Mouse (Mus musculus): ENCODE measurements at regions not wholly inside any gene's neighbourhood (a gene's known extent, or its start where the extent isn't known, plus 50 kb on each side); places are given as distances from the start of the nearest gene placed in this dataset.

GRCm38 (mm10) chr3:73435241-73435640 is 273.0 kb downstream of the Bche start:
- Histone ChIP-seq H3K9me3 (no peaks in the 10 kb centered on the region), H3K4me3 (no peak overlapping the region), H3K27ac (no peak overlapping the region), H3K4me1 (no peaks in the 10 kb centered on the region), H3K36me3 (no peaks in the 10 kb centered on the region), H3K27me3 (ENCODE audit: insufficient read depth, poor library complexity, severe bottlenecking) (no peaks in the 10 kb centered on the region)
- 14% methylated on average over 2 of the region's 2 CpGs for WGBS
- DNase-seq (ENCODE audit: low spot score), result no peak

GRCm38 (mm10) chr3:73434331-73434730 is 273.9 kb downstream of the Bche start:
- Histone ChIP-seq H3K4me3 (no peak overlapping the region), H3K27ac (no peak overlapping the region), H3K4me1 (no peaks in the 10 kb centered on the region), H3K36me3 (no peaks in the 10 kb centered on the region), H3K27me3 (ENCODE audit: insufficient read depth, poor library complexity, severe bottlenecking) (no peaks in the 10 kb centered on the region), H3K9me3 (no peaks in the 10 kb centered on the region)
- DNase-seq (ENCODE audit: low spot score), result no peak
- 50% methylated on average over 1 of the region's 1 CpGs for WGBS

- H3K4me3 ChIP-seq, result no peak overlapping the region
- H3K4me1 ChIP-seq, result no peaks in the 10 kb centered on the region
- H3K36me3 ChIP-seq, result no peaks in the 10 kb centered on the region
- no peaks in the 10 kb centered on the region for H3K9me3 ChIP-seq
- H3K27ac ChIP-seq, result no peak overlapping the region
- H3K27me3 ChIP-seq (ENCODE audit: insufficient read depth, poor library complexity, severe bottlenecking), result no peaks in the 10 kb centered on the region
- 85% methylated on average over 4 of the region's 4 CpGs for WGBS
- DNase-seq (ENCODE audit: low spot score), result no peak
These were observed 298.2 kb downstream of the Bche start for GRCm38 (mm10) chr3:73409929-73410522.

GRCm38 (mm10) chr3:73401395-73401794 is 306.8 kb downstream of the Bche start:
- no peaks in the 10 kb centered on the region for H3K4me1 ChIP-seq
- no peak overlapping the region for H3K27ac ChIP-seq
- no peak for DNase-seq (ENCODE audit: low spot score)
- H3K27me3 ChIP-seq (ENCODE audit: insufficient read depth, poor library complexity, severe bottlenecking), result no peaks in the 10 kb centered on the region
- H3K4me3 ChIP-seq, result no peak overlapping the region
- WGBS, result 70% methylated on average over 4 of the region's 4 CpGs
- no peaks in the 10 kb centered on the region for H3K36me3 ChIP-seq
- H3K9me3 ChIP-seq, result no peaks in the 10 kb centered on the region

- no peak overlapping the region for H3K27ac ChIP-seq
- no peaks in the 10 kb centered on the region for H3K36me3 ChIP-seq
- peak; percentile 77 for DNase-seq (ENCODE audit: low spot score)
- no peaks in the 10 kb centered on the region for H3K27me3 ChIP-seq (ENCODE audit: insufficient read depth, poor library complexity, severe bottlenecking)
- 0 out of 2 replicates have a peak overlapping the region, but pooled peaks have one; percentile 5 for H3K4me3 ChIP-seq
- WGBS, result 29% methylated on average over 4 of the region's 4 CpGs
- H3K9me3 ChIP-seq, result no peaks in the 10 kb centered on the region
- no peaks in the 10 kb centered on the region; the same call in 1 of the 2 replicates for H3K4me1 ChIP-seq
These were observed 312.4 kb downstream of the Bche start for GRCm38 (mm10) chr3:73395808-73396207.

- no peak overlapping the region for H3K27ac ChIP-seq
- DNase-seq (ENCODE audit: low spot score), result no peak
- H3K27me3 ChIP-seq (ENCODE audit: insufficient read depth, poor library complexity, severe bottlenecking), result no peaks in the 10 kb centered on the region
- no peaks in the 10 kb centered on the region for H3K36me3 ChIP-seq
- H3K4me3 ChIP-seq, result no peak overlapping the region
- no peaks in the 10 kb centered on the region for H3K4me1 ChIP-seq
- 81% methylated on average over 3 of the region's 3 CpGs for WGBS
- H3K9me3 ChIP-seq, result no peaks in the 10 kb centered on the region
These were observed 318.2 kb downstream of the Bche start for GRCm38 (mm10) chr3:73389722-73390651.

GRCm38 (mm10) chr3:73354861-73355496 is 297.4 kb upstream of the Slitrk3 start:
- Histone ChIP-seq H3K4me1 (no peaks in the 10 kb centered on the region), H3K27me3 (ENCODE audit: insufficient read depth, poor library complexity, severe bottlenecking) (no peaks in the 10 kb centered on the region), H3K4me3 (no peak overlapping the region), H3K27ac (no peak overlapping the region), H3K36me3 (no peaks in the 10 kb centered on the region), H3K9me3 (no peaks in the 10 kb centered on the region)
- no peak for DNase-seq (ENCODE audit: low spot score)
- 50% methylated on average over 1 of the region's 1 CpGs for WGBS

- H3K36me3 ChIP-seq, result no peaks in the 10 kb centered on the region
- no peaks in the 10 kb centered on the region for H3K4me1 ChIP-seq
- H3K9me3 ChIP-seq, result no peaks in the 10 kb centered on the region
- no peaks in the 10 kb centered on the region for H3K27me3 ChIP-seq (ENCODE audit: insufficient read depth, poor library complexity, severe bottlenecking)
- 40% methylated on average over 1 of the region's 1 CpGs for WGBS
- H3K27ac ChIP-seq, result no peak overlapping the region
- no peak overlapping the region for H3K4me3 ChIP-seq
- no peak for DNase-seq (ENCODE audit: low spot score)
These were observed 285.6 kb upstream of the Slitrk3 start for GRCm38 (mm10) chr3:73343199-73343598.

GRCm38 (mm10) chr3:73339730-73340129 is 282.1 kb upstream of the Slitrk3 start:
- no peaks in the 10 kb centered on the region for H3K9me3 ChIP-seq
- 79% methylated on average over 2 of the region's 2 CpGs for WGBS
- H3K4me1 ChIP-seq, result no peaks in the 10 kb centered on the region
- DNase-seq (ENCODE audit: low spot score), result no peak
- no peak overlapping the region for H3K27ac ChIP-seq
- no peaks in the 10 kb centered on the region for H3K27me3 ChIP-seq (ENCODE audit: insufficient read depth, poor library complexity, severe bottlenecking)
- H3K4me3 ChIP-seq, result no peak overlapping the region
- H3K36me3 ChIP-seq, result no peaks in the 10 kb centered on the region

- 65% methylated on average over 1 of the region's 1 CpGs for WGBS
- Histone ChIP-seq H3K4me3 (no peak overlapping the region), H3K27ac (no peak overlapping the region), H3K4me1 (no peaks in the 10 kb centered on the region), H3K36me3 (no peaks in the 10 kb centered on the region), H3K27me3 (ENCODE audit: insufficient read depth, poor library complexity, severe bottlenecking) (no peaks in the 10 kb centered on the region), H3K9me3 (no peaks in the 10 kb centered on the region)
- DNase-seq (ENCODE audit: low spot score), result no peak
These were observed 265.6 kb upstream of the Slitrk3 start for GRCm38 (mm10) chr3:73323214-73323613.

All from heart, embryonic 10.5 days (tissue).